Mouse (Mus musculus): Measurements from ENCODE around the gene Vwa8.
"Not testable (repeated sequence)": the region's sequence is repeated elsewhere in the genome, so short reads cannot be mapped to it uniquely, and the experiment has no call there.

Gene Vwa8

GRCm38 (mm10) chr14:78972424-78972823, 123.6 kb downstream of the Vwa8 start:
- intact Hi-C loops (cut with DNase I), result no loop called here

GRCm38 (mm10) chr14:78983104-78983503, 134.3 kb downstream of the Vwa8 start:
- intact Hi-C loops (cut with DNase I), result no loop called here

- intact Hi-C loops (cut with DNase I), result no loop called here
Measured at GRCm38 (mm10) chr14:78984296-78984695, 135.4 kb downstream of the Vwa8 start.

- intact Hi-C loops (cut with DNase I), result no loop called here
Measured at GRCm38 (mm10) chr14:78987543-78987942, 138.7 kb downstream of the Vwa8 start.

GRCm38 (mm10) chr14:78992456-78992855, 143.6 kb downstream of the Vwa8 start:
- intact Hi-C loops (cut with DNase I), result no loop called here

GRCm38 (mm10) chr14:78993515-78993914, 144.7 kb downstream of the Vwa8 start:
- intact Hi-C loops (cut with DNase I), result no loop called here

- intact Hi-C loops (cut with DNase I), result no loop called here
Measured at GRCm38 (mm10) chr14:78996359-78996758, 147.5 kb downstream of the Vwa8 start.

GRCm38 (mm10) chr14:79003576-79003975, 154.7 kb downstream of the Vwa8 start:
- intact Hi-C loops (cut with DNase I), result loop anchor here (10.0 kb wide), 1 partner anchor 329 kb away; no protein-coding TSS in a partner anchor

- intact Hi-C loops (cut with DNase I), result not testable (repeated sequence)
Measured at GRCm38 (mm10) chr14:79017710-79018109, 168.9 kb downstream of the Vwa8 start.

GRCm38 (mm10) chr14:79018564-79018963, 169.7 kb downstream of the Vwa8 start:
- intact Hi-C loops (cut with DNase I), result no loop called here

GRCm38 (mm10) chr14:79021725-79022124, 172.9 kb downstream of the Vwa8 start:
- intact Hi-C loops (cut with DNase I), result no loop called here

GRCm38 (mm10) chr14:79028996-79029575, 180.2 kb downstream of the Vwa8 start:
- intact Hi-C loops (cut with DNase I), result no loop called here

GRCm38 (mm10) chr14:79030715-79031114, 181.9 kb downstream of the Vwa8 start:
- intact Hi-C loops (cut with DNase I), result no loop called here

- intact Hi-C loops (cut with DNase I), result no loop called here
Measured at GRCm38 (mm10) chr14:79031230-79031740, 182.4 kb downstream of the Vwa8 start.

- intact Hi-C loops (cut with DNase I), result no loop called here
Measured at GRCm38 (mm10) chr14:79033396-79033795, 184.5 kb downstream of the Vwa8 start.

GRCm38 (mm10) chr14:79034511-79034913, 185.7 kb downstream of the Vwa8 start:
- intact Hi-C loops (cut with DNase I), result no loop called here

GRCm38 (mm10) chr14:79035575-79035974, 186.7 kb downstream of the Vwa8 start:
- intact Hi-C loops (cut with DNase I), result no loop called here

GRCm38 (mm10) chr14:79047186-79047585, 198.3 kb downstream of the Vwa8 start:
- intact Hi-C loops (cut with DNase I), result no loop called here

- intact Hi-C loops (cut with DNase I), result no loop called here
Measured at GRCm38 (mm10) chr14:79047956-79048355, 199.1 kb downstream of the Vwa8 start.

- intact Hi-C loops (cut with DNase I), result no loop called here
Measured at GRCm38 (mm10) chr14:79049544-79049943, 200.7 kb downstream of the Vwa8 start.

- intact Hi-C loops (cut with DNase I), result no loop called here
Measured at GRCm38 (mm10) chr14:79065636-79066035, 216.8 kb downstream of the Vwa8 start.

GRCm38 (mm10) chr14:79069515-79069914, 220.7 kb downstream of the Vwa8 start:
- intact Hi-C loops (cut with DNase I), result no loop called here

GRCm38 (mm10) chr14:79074786-79075185, 225.9 kb downstream of the Vwa8 start:
- intact Hi-C loops (cut with DNase I), result no loop called here

Measured in adrenal gland (tissue).